Mouse (Mus musculus): Measurements from ENCODE around the gene Wwox.

DNA sequence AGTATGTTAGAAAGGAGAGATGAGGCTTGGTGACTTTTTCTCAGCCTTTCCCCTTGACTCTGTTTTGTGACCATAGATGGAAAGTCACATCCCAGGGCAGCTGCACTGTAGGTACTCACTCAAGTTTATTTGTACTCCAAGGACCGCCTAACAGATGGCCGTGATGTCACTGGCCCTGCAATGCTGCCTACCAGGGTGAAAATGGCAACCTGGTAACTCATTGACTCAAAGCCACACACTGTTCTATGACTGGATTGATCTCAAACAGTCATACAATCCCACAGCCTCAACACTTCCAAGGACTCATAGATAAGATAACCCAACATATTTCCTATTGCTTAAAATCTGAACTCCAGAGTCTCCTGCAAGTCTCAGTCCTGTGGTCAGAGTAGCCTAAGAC lies 754.3 kb downstream of the Wwox start:
- no peak for TF ChIP-seq CHD1 (IDR thresholded peaks at IDR 0.05; ENCODE audit: low read depth, low read length)
- no peak for TF ChIP-seq BHLHE40 (IDR thresholded peaks at IDR 0.05; ENCODE audit: low read depth, low read length)
- TF ChIP-seq CTCF (conservative IDR thresholded peaks at IDR 0.05 in 1 of 2, IDR thresholded peaks at IDR 0.05 in 1 of 2; ENCODE audit: low read depth in 2 of 2, low read length in 2 of 2): no peak
- no peak for TF ChIP-seq TBP (conservative IDR thresholded peaks at IDR 0.05; ENCODE audit: low read depth, low read length)
- TF ChIP-seq ETS1 (conservative IDR thresholded peaks at IDR 0.05; ENCODE audit: low read depth, low read length): no peak
- TF ChIP-seq ZNF384 (IDR thresholded peaks at IDR 0.05; ENCODE audit: low read depth, low read length): no peak
